Mouse (Mus musculus) adrenal gland, postnatal 4 days (tissue): ENCODE results near the gene Tex101. TPM values are rescaled to one million over a fixed set of nuclear protein-coding genes. Genes with fewer than 3 reads are reported as not detected.
"Not testable (repeated sequence)": the region's sequence is repeated elsewhere in the genome, so short reads cannot be mapped to it uniquely, and the experiment has no call there.

ENCODE experiments used
- DNase-seq, 2 experiments: peaks; one replicate each; pipeline ENCODE4 v3.0.0; 2021 to 2022; ENCODE audit warnings: low spot score in 2 of 2, mixed read lengths in 2 of 2
- total RNA-seq, 2 experiments: library from RNA; stranded (reverse); gene quantifications; 2 replicates each; pipeline ENCODE4 v1.2.3; 2021

Tex101 gene
- total RNA-seq, 2 experiments from 2014 or later: not detected

GRCm38 (mm10) chr7:24637046-24637445, 39.4 kb downstream of the Tex101 start:
- no peak for DNase-seq

GRCm38 (mm10) chr7:24636264-24636663, 40.2 kb downstream of the Tex101 start, which contains the start of gene Lypd3:
Gene Lypd3 (plus strand): TSS chr7:24636550.
- no peak for DNase-seq

DNA sequence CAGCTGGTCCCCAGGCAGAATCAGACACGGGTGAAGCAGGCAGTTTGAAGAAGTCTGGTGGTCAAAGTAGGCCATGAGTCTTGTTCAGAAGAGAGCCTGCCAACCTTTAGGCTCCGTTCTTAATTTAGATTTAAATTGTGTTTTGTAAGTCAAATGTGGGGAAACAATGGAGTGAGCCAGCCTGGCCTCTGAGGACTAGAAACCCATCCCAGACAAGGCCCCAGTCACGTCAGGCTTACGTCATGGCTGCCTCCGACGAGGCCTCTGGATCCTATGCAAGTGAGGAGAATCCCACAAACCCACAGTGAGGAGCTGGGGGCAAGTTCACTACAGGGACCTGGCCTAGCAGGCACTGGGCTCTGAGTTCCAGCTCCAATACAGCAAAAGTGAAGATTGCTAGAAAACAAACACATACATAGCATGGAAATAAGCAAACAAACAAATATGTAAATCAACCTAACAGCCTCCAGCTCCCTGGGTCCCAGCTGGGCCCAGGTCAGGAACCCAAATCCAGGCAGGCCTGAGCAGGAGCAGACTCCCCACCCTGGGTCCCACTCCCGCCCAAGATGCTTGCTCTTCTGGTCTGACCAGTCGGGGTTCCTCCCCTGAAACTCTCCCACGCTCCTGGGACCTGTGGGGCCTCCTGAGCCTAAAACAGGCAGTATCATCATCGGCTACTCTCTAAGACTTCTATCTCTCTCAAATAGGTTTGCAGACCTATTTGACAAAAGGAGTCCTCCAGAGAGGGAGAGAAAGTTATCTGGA, 46.2 kb downstream of the Tex101 start:
- DNase-seq: no peak

GRCm38 (mm10) chr7:24629672-24630071, 46.8 kb downstream of the Tex101 start:
- DNase-seq: no peak

DNA sequence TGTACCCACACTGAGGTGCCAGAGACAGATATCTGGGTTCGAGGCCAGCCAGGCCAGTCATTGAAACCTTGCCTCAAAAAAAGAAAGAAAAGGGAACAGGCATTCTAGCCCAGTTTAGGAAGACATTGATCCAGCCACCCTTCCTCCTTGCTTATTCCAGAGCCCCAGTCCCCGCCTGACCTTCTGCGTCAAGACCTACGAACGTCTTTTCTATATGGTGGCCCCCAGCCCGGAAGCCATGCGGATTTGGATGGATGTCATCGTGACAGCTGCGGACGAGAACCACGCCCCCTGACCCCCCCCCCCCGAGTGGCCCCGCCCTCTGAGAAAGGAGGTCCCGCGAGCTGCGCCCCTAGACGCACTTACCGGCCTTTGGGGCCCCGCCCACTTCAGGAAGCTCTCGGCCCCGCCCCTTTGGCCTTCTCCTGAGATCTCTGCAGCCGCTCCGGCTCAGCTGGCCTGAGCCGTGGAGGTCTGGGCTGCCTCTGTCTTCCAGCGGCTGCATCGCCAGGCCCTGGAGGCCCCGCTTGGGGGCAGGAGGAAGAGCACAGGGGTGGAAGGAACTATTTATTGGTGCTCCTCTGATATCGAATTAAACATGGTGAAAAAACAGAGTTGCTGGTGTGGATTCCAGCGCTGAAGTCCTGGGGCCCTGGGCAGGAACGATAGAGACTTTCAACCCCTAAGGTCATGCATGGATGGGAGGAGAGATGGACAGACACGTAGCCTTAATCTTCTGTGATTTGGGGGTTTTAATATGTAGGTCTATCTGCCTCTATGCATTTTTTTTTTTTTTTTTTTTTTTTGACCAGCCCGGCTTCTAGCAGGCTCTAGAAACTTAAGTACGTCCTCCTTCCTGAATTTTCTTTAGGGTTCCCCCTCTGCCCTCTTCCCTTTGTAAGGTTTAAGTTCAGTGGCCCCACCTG, 47.5 kb downstream of the Tex101 start:
- DNase-seq: peak; percentile 51 to 72

DNA sequence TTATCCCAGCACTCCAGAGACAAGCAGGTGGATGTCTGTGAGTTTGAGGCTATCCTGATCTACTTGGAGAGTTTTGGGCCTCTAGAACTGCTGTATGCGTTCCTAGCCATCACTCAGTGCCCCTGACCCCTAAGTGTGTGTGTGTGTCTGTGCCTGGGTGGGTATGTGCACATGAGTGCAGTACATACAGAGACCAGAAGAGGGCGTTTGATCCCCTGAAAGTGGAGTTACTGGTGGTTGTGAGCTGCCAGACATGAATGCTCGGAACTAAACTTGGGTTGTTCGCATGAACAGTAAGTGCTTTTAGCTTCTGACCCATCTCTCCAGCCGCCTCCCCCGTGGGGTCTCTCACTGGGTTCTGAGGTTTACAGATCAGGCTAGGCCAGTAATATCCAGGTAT, 53.5 kb downstream of the Tex101 start:
- DNase-seq: no peak

GRCm38 (mm10) chr7:24621193-24621592, 55.3 kb downstream of the Tex101 start:
- DNase-seq: no peak

- DNase-seq: no peak
Measured at GRCm38 (mm10) chr7:24619671-24620397, 56.6 kb downstream of the Tex101 start.

DNA sequence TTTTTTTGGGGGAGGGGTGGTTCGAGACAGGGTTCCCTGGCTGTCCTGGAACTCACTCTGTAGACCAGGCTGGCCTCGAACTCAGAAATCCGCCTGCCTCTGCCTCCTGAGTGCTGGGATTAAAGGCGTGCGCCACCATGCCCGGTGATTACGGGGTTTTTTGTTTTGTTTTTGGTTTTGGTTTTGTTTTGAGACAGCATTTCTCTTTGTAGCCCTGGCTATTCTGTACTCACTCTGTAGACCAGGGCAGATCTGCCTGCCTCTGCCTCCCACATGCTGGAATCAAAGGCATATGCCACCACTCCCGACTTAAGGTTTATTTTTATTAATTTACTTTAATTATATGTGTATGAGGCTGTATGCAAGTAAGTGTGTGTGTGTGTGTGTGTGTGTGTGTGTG, 58.1 kb downstream of the Tex101 start:
- DNase-seq: not testable (repeated sequence)

Other genes with a start within 250 kb of the Tex101 start
- gene Irgc1, start 224.4 kb downstream of the Tex101 start, total RNA-seq: not detected
- 10 to 100 TPM; 11.9 to 13.1 TPM for gene Plaur, start 214.2 kb downstream of the Tex101 start, total RNA-seq
- gene Cadm4, start 194.7 kb downstream of the Tex101 start, total RNA-seq: 10 to 100 TPM; 12.6 to 17.7 TPM
- gene Zfp428, start 169.7 kb downstream of the Tex101 start, total RNA-seq: 10 to 100 TPM; 11.1 to 16.2 TPM
- gene AC161166.1, start 164.2 kb downstream of the Tex101 start, total RNA-seq: not detected
- gene Irgq, start 146.0 kb downstream of the Tex101 start, total RNA-seq: 10 to 100 TPM; 24.9 to 25.7 TPM
- not detected for gene Pinlyp, start 130.6 kb downstream of the Tex101 start, total RNA-seq
- gene Xrcc1, start 130.4 kb downstream of the Tex101 start, total RNA-seq: 10 to 100 TPM; 56.8 to 64.4 TPM
- 10 to 100 TPM; 17.7 to 20.4 TPM for gene Ethe1, start 89.1 kb downstream of the Tex101 start, total RNA-seq
- 1 to 10 TPM; 1.8 to 2.0 TPM for gene Zfp575, start 89.0 kb downstream of the Tex101 start, total RNA-seq
- 1 to 10 TPM; 6.5 to 6.9 TPM for gene Phldb3, start 65.9 kb downstream of the Tex101 start, total RNA-seq
- gene Lypd3, start 40.1 kb downstream of the Tex101 start, total RNA-seq: 1 to 10 TPM in 1 of 2 experiments, under 1 TPM in 1; 0.70 to 1.5 TPM
- not detected for gene BC049730, start 32.6 kb upstream of the Tex101 start, total RNA-seq
- gene Gm4763, start 50.2 kb upstream of the Tex101 start, total RNA-seq: not detected
- gene Cd177, start 83.6 kb upstream of the Tex101 start, total RNA-seq: 1 to 10 TPM; 1.5 to 3.9 TPM
- gene Ceacam10, start 100.5 kb upstream of the Tex101 start, total RNA-seq: under 1 TPM; 0.48 to 0.51 TPM
- under 1 TPM in 1 of 2 experiments, not detected in 1; 0.92 TPM for gene Gm9844, start 185.5 kb upstream of the Tex101 start, total RNA-seq
- not detected for gene Lypd4, start 193.3 kb upstream of the Tex101 start, total RNA-seq
- gene Dmrtc2, start 193.4 kb upstream of the Tex101 start, total RNA-seq: under 1 TPM in 1 of 2 experiments, not detected in 1; 0.17 TPM
- 1,000 to 10,000 TPM; 1,415 to 1,431 TPM for gene Rps19, start 207.7 kb upstream of the Tex101 start, total RNA-seq
- gene Cd79a, start 220.7 kb upstream of the Tex101 start, total RNA-seq: 1 to 10 TPM; 1.1 to 3.2 TPM
- gene Arhgef1, start 226.2 kb upstream of the Tex101 start, total RNA-seq: 100 to 1,000 TPM; 159 to 161 TPM